Comparison of ENCODE assay signal across 8 mouse cellular contexts in genomic region chr2:155848291-155848690, GRCm38 (mm10). TPM values are rescaled to one million over a fixed set of nuclear protein-coding genes. Genes with fewer than 3 reads are reported as not detected.
DNase-seq lines count a peak whose midpoint lies in the region; ATAC-seq and TF ChIP-seq lines count a peak whose summit lies in the region.

No protein-coding gene starts in this region.

- peaks cover 48% of the 10 kb centered on the region for H3K36me3 ChIP-seq in limb, embryonic 14.5 days (ENCODE audit: control insufficient read depth, insufficient read depth, low read length)
- peaks cover 52% of the 10 kb centered on the region for H3K36me3 ChIP-seq in neural tube, embryonic 13.5 days

- peak overlapping the region; percentile 43; the same call in 1 of the 2 replicates for H3K27ac ChIP-seq in limb, embryonic 14.5 days (replicated peaks; ENCODE audit: low read depth, low read length)
- no peak overlapping the region for H3K27ac ChIP-seq in neural tube, embryonic 13.5 days (replicated peaks)

- H3K4me3 ChIP-seq in limb, embryonic 14.5 days (replicated peaks; ENCODE audit: low read length) = no peak overlapping the region
- no peak overlapping the region for H3K4me3 ChIP-seq in neural tube, embryonic 13.5 days

- no peaks in the 10 kb centered on the region for H3K27me3 ChIP-seq in limb, embryonic 14.5 days (ENCODE audit: control insufficient read depth, insufficient read depth, low read length)
- no peaks in the 10 kb centered on the region for H3K27me3 ChIP-seq in neural tube, embryonic 13.5 days

- no peaks in the 10 kb centered on the region for H3K9me3 ChIP-seq in limb, embryonic 14.5 days (ENCODE audit: control insufficient read depth, low read length)
- no peaks in the 10 kb centered on the region for H3K9me3 ChIP-seq in neural tube, embryonic 13.5 days

- peaks cover 11% of the 10 kb centered on the region; the same call in 1 of the 2 replicates for H3K4me1 ChIP-seq in limb, embryonic 14.5 days (ENCODE audit: control insufficient read depth, insufficient read depth, low read length)
- no peaks in the 10 kb centered on the region for H3K4me1 ChIP-seq in neural tube, embryonic 13.5 days (replicated peaks)

- peak; percentile 90 for DNase-seq in 3T3-L1 (ENCODE audit: low read depth, low spot score)
- peak; percentile 88 for DNase-seq in R1 (ENCODE audit: low read depth, low spot score)
- DNase-seq in cerebellum, postnatal 10 days = peak; percentile 89 to 93
- DNase-seq in gastrocnemius, postnatal 10 days = peak; percentile 81
- DNase-seq in kidney, adult 8-10 months = peak; percentile 65 to 86
- peak; percentile 81 for DNase-seq in limb, embryonic 14.5 days (ENCODE audit: low spot score)
- DNase-seq in telencephalon, adult 2 months (ENCODE audit: low read depth, low spot score) = peak; percentile 44

- ATAC-seq in limb, embryonic 14.5 days (ENCODE audit: low FRiP score, low read depth) = no peak
- peak; percentile 57; the same call in 1 of the 2 replicates for ATAC-seq in neural tube, embryonic 13.5 days (ENCODE audit: low read depth)

- 26% methylated on average over 6 of the region's 6 CpGs for WGBS in limb, embryonic 14.5 days
- 34% methylated on average over 6 of the region's 6 CpGs for WGBS in neural tube, embryonic 13.5 days

- no peak overlapping the region for H3K9ac ChIP-seq in limb, embryonic 14.5 days (ENCODE audit: low read depth, low read length, severe bottlenecking)
- H3K9ac ChIP-seq in neural tube, embryonic 13.5 days = no peak overlapping the region

- no peak for TF ChIP-seq POLR2A in limb, embryonic 14.5 days (IDR thresholded peaks at IDR 0.05; ENCODE audit: borderline replicate concordance, extremely low read depth, insufficient read depth, insufficient read length)

- H3K4me2 ChIP-seq in limb, embryonic 14.5 days (replicated peaks; ENCODE audit: low read depth, low read length, severe bottlenecking) = no peak overlapping the region
- no peak overlapping the region for H3K4me2 ChIP-seq in neural tube, embryonic 13.5 days

RNA-seq across cellular contexts. Expression of gene Fam83c, which starts 13.6 kb away (rescaled TPM):
- total RNA-seq in gastrocnemius, postnatal 10 days (2021) = not detected
- 1.5 and 2.0 TPM in 2 replicates for polyA plus RNA-seq in limb, embryonic 14.5 days (2012; rRNA removed)
- 1.4 and 2.1 TPM in 2 replicates for polyA plus RNA-seq in limb, embryonic 14.5 days (2014; fragmentation: Nextera tagmentation; extraction: Ambion mirVana)
- 0.56 and 0.63 TPM in 2 replicates for polyA plus RNA-seq in neural tube, embryonic 13.5 days (2015; fragmentation: Nextera tagmentation; extraction: Ambion mirVana)

RNA-seq across cellular contexts. Expression of gene Eif6, which starts 21.6 kb away (rescaled TPM):
- total RNA-seq in gastrocnemius, postnatal 10 days (2021) = 10 to 100 TPM; 58.0 to 63.8 TPM
- polyA plus RNA-seq in limb, embryonic 14.5 days (2012; rRNA removed) = 95.8 and 98.7 TPM in 2 replicates
- polyA plus RNA-seq in limb, embryonic 14.5 days (2014; fragmentation: Nextera tagmentation; extraction: Ambion mirVana) = 170 and 174 TPM in 2 replicates
- 156 and 170 TPM in 2 replicates for polyA plus RNA-seq in neural tube, embryonic 13.5 days (2015; fragmentation: Nextera tagmentation; extraction: Ambion mirVana)

RNA-seq across cellular contexts. Expression of gene BC029722, which starts 29.1 kb away (rescaled TPM):
- total RNA-seq in gastrocnemius, postnatal 10 days (2021) = 10 to 100 TPM; 14.3 to 16.9 TPM
- 20.6 and 22.2 TPM in 2 replicates for polyA plus RNA-seq in limb, embryonic 14.5 days (2012; rRNA removed)
- polyA plus RNA-seq in limb, embryonic 14.5 days (2014; fragmentation: Nextera tagmentation; extraction: Ambion mirVana) = 12.1 and 14.1 TPM in 2 replicates
- polyA plus RNA-seq in neural tube, embryonic 13.5 days (2015; fragmentation: Nextera tagmentation; extraction: Ambion mirVana) = 24.1 and 28.7 TPM in 2 replicates
